Mouse (Mus musculus): ENCODE measurements around the gene Enpp5. TPM values are rescaled to one million over a fixed set of nuclear protein-coding genes. Genes with fewer than 3 reads are reported as not detected.

Gene Enpp5
- polyA plus RNA-seq, 1 experiment from 2014 or later = 25.3 TPM

- Histone ChIP-seq H3K4me1 (0 out of 2 replicates have a peak, but pooled peaks cover 6% of the 10 kb centered on the region), H3K9ac (no peak overlapping the region), H3K27ac (no peak overlapping the region), H3K9me3 (no peaks in the 10 kb centered on the region), H3K4me3 (no peak overlapping the region), H3K36me3 (no peaks in the 10 kb centered on the region), H3K27me3 (no peaks in the 10 kb centered on the region), H3K4me2 (no peak overlapping the region)
- no peak for ATAC-seq (ENCODE audit: borderline replicate concordance, extremely low read depth, low FRiP score, low TSS enrichment)
- 69% methylated on average over 9 of the region's 9 CpGs for WGBS
Observed at GRCm38 (mm10) chr17:44100906-44101305, 22.3 kb downstream of the Enpp5 start.

GRCm38 (mm10) chr17:44101961-44102360 lies 23.3 kb downstream of the Enpp5 start:
- Histone ChIP-seq H3K4me3 (no peak overlapping the region), H3K4me2 (no peak overlapping the region), H3K4me1 (0 out of 2 replicates have a peak, but pooled peaks cover 6% of the 10 kb centered on the region), H3K27me3 (no peaks in the 10 kb centered on the region), H3K9me3 (no peaks in the 10 kb centered on the region), H3K9ac (no peak overlapping the region), H3K27ac (no peak overlapping the region), H3K36me3 (no peaks in the 10 kb centered on the region)
- 91% methylated on average over 10 of the region's 10 CpGs for WGBS
- ATAC-seq (ENCODE audit: borderline replicate concordance, extremely low read depth, low FRiP score, low TSS enrichment) = no peak

DNA sequence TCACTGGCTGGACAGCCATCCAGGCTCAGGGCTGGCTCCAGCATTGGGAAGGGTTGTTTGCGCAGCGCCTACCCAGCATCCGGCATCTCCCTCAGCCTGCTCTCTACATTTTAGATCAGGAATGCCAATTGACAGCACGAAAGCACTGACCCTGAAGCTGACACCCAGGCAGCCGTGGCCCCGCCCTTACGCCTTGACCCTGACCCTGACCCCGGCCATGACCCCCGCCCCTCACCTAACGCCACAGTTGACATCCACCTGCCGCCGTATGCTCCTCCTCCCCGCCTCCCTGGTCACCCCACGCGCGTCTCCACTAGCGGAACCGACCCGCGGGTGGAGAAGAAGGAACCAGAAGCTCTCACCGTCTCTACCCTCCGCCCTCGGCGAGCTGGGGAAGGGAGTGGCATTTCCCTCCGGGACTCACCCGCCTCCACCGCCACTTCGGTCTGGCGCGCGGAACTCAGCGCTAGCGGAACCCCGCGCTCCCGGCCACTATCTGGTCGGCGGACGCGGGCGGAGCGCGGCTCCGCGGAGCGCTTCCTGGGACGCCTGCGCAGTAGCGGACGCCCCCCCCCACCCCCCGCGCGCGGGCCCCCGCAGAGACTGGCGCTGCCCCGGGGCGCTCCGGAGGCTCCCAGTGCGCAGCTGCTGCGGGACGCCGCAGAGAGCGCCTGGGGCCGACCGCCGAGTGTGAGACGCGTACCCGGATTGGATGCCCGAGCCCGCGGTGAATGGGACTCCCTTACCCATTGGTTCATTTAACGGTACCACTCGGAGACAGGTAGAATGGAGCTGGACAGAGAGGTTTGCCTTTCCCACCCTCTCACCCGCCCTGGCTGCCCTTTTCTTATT lies 26.9 kb downstream of the Enpp5 start, which contains the start of gene Enpp4:
Enpp4 (minus strand) TSS at position 523 of the 852 bp plus-strand sequence.
- WGBS = under 1% methylated on average over 73 of the region's 76 CpGs
- Histone ChIP-seq H3K36me3 (no peaks in the 10 kb centered on the region), H3K4me2 (peak within 1 kb of the TSS; percentile 96), H3K4me1 (0 out of 2 replicates have a peak, but pooled peaks cover 6% of the 10 kb centered on the region), H3K4me3 (peak within 1 kb of the TSS; percentile 80), H3K27me3 (no peaks in the 10 kb centered on the region), H3K27ac (peak within 1 kb of the TSS; percentile 55; the same call in 1 of the 2 replicates), H3K9ac (peak within 1 kb of the TSS; percentile 66), H3K9me3 (no peaks in the 10 kb centered on the region)
- peak; percentile 98 for ATAC-seq (ENCODE audit: borderline replicate concordance, extremely low read depth, low FRiP score, low TSS enrichment)

GRCm38 (mm10) chr17:44108331-44108730 lies 29.7 kb downstream of the Enpp5 start:
- WGBS = 71% methylated on average over 3 of the region's 3 CpGs
- H3K27me3 ChIP-seq = no peaks in the 10 kb centered on the region
- no peaks in the 10 kb centered on the region for H3K9me3 ChIP-seq
- H3K4me3 ChIP-seq = no peak overlapping the region
- no peaks in the 10 kb centered on the region for H3K36me3 ChIP-seq
- no peak for ATAC-seq (ENCODE audit: borderline replicate concordance, extremely low read depth, low FRiP score, low TSS enrichment)
- 0 out of 2 replicates have a peak, but pooled peaks cover 6% of the 10 kb centered on the region for H3K4me1 ChIP-seq
- H3K9ac ChIP-seq = no peak overlapping the region
- no peak overlapping the region for H3K27ac ChIP-seq
- no peak overlapping the region for H3K4me2 ChIP-seq

DNA sequence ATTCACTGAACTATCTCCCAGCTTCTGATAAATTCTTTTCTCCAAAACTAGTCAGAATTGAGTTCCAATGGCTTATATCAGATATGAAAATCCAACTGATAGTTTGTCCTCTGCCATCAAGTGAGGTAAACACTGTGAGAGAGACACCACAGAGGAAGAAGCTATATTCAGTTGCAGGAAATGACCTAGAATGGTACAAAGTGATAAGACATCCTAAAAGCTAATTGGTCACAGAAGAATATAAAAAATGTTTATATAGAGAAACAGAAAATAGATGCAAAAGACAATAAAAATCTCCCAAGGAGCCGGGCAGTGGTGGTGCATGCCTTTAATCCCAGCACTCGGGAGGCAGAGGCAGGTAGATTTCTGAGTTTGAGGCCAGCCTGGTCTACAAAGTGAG lies 38.0 kb downstream of the Enpp5 start:
- ATAC-seq (ENCODE audit: borderline replicate concordance, extremely low read depth, low FRiP score, low TSS enrichment) = no peak

DNA sequence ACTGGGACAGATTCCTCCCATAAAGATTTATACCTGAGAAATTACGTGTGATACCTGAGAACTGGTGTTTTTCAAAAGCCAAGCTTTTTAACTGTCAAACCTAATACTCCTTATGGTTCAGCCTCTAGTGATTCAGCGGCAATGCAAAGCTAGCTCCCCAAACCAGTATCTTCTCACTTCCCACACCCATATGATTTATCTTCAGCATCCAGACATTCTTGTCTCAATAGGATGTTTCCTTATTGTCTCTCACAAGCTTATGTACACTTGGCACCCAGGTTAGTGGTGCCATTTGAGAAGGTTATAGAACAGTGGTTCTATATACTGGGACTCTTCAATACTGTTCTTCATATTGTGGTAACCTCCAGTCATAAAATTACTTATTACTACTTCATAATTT lies 39.1 kb downstream of the Enpp5 start:
- Histone ChIP-seq H3K4me1 (peaks cover 8% of the 10 kb centered on the region; the same call in 1 of the 2 replicates), H3K4me3 (no peak overlapping the region), H3K27ac (no peak overlapping the region), H3K9ac (no peak overlapping the region), H3K4me2 (no peak overlapping the region), H3K9me3 (no peaks in the 10 kb centered on the region), H3K27me3 (no peaks in the 10 kb centered on the region), H3K36me3 (no peaks in the 10 kb centered on the region)
- 67% methylated on average over 2 of the region's 2 CpGs for WGBS
- no peak for ATAC-seq (ENCODE audit: borderline replicate concordance, extremely low read depth, low FRiP score, low TSS enrichment)

More for the DNA sequence above, 38.0 kb downstream of the Enpp5 start:
- WGBS = 62% methylated on average over 2 of the region's 2 CpGs
- H3K36me3 ChIP-seq = no peaks in the 10 kb centered on the region
- H3K4me3 ChIP-seq = no peak overlapping the region
- H3K27me3 ChIP-seq = no peaks in the 10 kb centered on the region
- no peaks in the 10 kb centered on the region for H3K9me3 ChIP-seq
- H3K4me2 ChIP-seq = no peak overlapping the region
- peaks cover 8% of the 10 kb centered on the region; the same call in 1 of the 2 replicates for H3K4me1 ChIP-seq
- H3K9ac ChIP-seq = no peak overlapping the region
- no peak overlapping the region for H3K27ac ChIP-seq

GRCm38 (mm10) chr17:44118231-44118630 lies 39.6 kb downstream of the Enpp5 start:
- H3K9me3 ChIP-seq = no peaks in the 10 kb centered on the region
- H3K27ac ChIP-seq = no peak overlapping the region
- no peaks in the 10 kb centered on the region for H3K36me3 ChIP-seq
- H3K9ac ChIP-seq = no peak overlapping the region
- ATAC-seq (ENCODE audit: borderline replicate concordance, extremely low read depth, low FRiP score, low TSS enrichment) = no peak
- H3K4me2 ChIP-seq = no peak overlapping the region
- WGBS = 66% methylated on average over 4 of the region's 4 CpGs
- H3K4me1 ChIP-seq = peaks cover 8% of the 10 kb centered on the region; the same call in 1 of the 2 replicates
- H3K27me3 ChIP-seq = no peaks in the 10 kb centered on the region
- H3K4me3 ChIP-seq = no peak overlapping the region

DNA sequence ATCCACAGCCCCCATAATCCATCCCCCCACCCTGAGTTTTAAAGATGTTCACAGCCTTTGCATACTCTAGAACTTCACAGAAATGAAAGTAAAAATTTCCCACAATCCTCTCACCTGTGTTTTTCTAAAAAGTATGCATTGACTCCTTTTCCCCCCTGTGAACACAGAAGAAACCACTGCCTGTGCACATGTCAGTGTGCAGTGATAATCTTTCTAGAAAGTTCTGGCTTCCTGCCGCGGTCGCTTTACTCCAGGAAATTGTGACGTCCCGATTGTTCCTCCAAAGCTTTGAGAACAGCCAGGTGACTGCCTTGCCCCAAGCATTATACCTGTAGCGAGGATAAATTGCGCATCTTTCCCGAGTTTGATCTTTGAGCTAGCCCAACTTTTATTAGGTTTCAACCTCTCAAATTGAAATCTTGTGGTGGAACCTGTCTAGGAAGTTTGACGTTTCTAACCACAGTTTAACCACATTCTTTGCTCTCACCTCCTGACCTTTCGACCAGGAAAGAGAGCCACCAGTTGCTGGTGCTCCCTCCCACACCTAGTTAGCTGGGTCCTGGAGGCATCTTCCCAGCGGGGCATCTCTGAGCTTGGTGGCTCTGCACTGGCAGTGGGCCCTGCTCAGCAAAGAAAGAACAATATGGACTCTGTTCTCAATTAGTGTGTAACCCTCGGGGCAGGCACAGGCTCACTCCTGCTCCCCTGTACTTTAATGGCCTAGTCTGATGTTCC lies 42.9 kb downstream of the Enpp5 start:
- peaks cover 8% of the 10 kb centered on the region; the same call in 1 of the 2 replicates for H3K4me1 ChIP-seq
- ATAC-seq (ENCODE audit: borderline replicate concordance, extremely low read depth, low FRiP score, low TSS enrichment) = no peak
- WGBS = 67% methylated on average over 12 of the region's 12 CpGs

DNA sequence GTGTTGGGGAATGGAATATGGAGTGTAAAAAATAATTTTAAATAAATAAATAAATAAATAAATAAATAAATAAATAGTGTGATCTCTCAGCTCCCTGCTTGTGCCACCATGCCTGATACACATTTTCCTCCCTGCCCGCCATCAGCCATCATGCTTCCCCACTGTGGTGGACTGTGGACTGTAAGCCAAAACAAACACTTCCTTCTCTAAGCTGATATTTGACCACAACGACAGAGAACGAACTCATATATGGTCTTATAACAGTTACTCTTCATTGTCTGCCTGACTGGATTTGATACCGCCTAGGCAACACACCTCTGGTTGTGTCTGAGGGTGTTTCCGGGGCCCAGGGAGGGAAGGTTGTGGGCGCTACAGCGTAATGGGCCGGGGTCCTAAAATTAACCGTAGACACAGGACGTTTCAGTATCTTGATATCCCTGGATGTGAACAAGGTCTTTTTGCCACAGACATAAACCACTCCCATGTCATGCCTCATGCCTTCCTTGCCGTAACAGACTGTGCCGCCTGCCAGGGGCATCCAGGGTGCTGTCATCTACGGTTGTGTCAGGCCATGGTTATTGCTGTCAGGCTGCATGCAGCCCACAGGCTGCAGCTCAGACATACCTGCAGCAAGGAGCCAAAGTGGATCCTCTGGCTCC lies 50.6 kb downstream of the Enpp5 start:
- H3K27me3 ChIP-seq = no peaks in the 10 kb centered on the region
- no peak for ATAC-seq (ENCODE audit: borderline replicate concordance, extremely low read depth, low FRiP score, low TSS enrichment)
- no peak overlapping the region for H3K27ac ChIP-seq
- no peaks in the 10 kb centered on the region for H3K4me1 ChIP-seq
- no peak overlapping the region for H3K4me3 ChIP-seq
- whole genome bisulfite sequencing = 76% methylated on average over 13 of the region's 13 CpGs
- no peak overlapping the region for H3K4me2 ChIP-seq
- no peaks in the 10 kb centered on the region for H3K36me3 ChIP-seq
- no peak overlapping the region for H3K9ac ChIP-seq
- H3K9me3 ChIP-seq = no peaks in the 10 kb centered on the region

More for the DNA sequence above, 42.9 kb downstream of the Enpp5 start:
- no peak overlapping the region for H3K27ac ChIP-seq
- H3K9ac ChIP-seq = no peak overlapping the region
- no peak overlapping the region for H3K4me3 ChIP-seq
- no peaks in the 10 kb centered on the region for H3K36me3 ChIP-seq
- H3K27me3 ChIP-seq = no peaks in the 10 kb centered on the region
- no peak overlapping the region for H3K4me2 ChIP-seq
- H3K9me3 ChIP-seq = no peaks in the 10 kb centered on the region

GRCm38 (mm10) chr17:44130429-44130828 lies 51.8 kb downstream of the Enpp5 start:
- ATAC-seq (ENCODE audit: borderline replicate concordance, extremely low read depth, low FRiP score, low TSS enrichment) = no peak
- Histone ChIP-seq H3K4me1 (0 out of 2 replicates have a peak, but pooled peaks cover 1% of the 10 kb centered on the region), H3K4me2 (no peak overlapping the region), H3K27ac (no peak overlapping the region), H3K9ac (no peak overlapping the region), H3K36me3 (no peaks in the 10 kb centered on the region), H3K27me3 (no peaks in the 10 kb centered on the region; the same call in 1 of the 2 replicates), H3K4me3 (no peak overlapping the region), H3K9me3 (no peaks in the 10 kb centered on the region)
- 10% methylated on average over 7 of the region's 7 CpGs for WGBS

GRCm38 (mm10) chr17:44134106-44134505 lies 55.5 kb downstream of the Enpp5 start:
- Histone ChIP-seq H3K36me3 (no peaks in the 10 kb centered on the region), H3K27ac (no peak overlapping the region), H3K9ac (no peak overlapping the region), H3K9me3 (no peaks in the 10 kb centered on the region), H3K4me2 (no peak overlapping the region), H3K27me3 (no peaks in the 10 kb centered on the region; the same call in 1 of the 2 replicates), H3K4me1 (0 out of 2 replicates have a peak, but pooled peaks cover 5% of the 10 kb centered on the region), H3K4me3 (no peak overlapping the region)
- no peak for ATAC-seq (ENCODE audit: borderline replicate concordance, extremely low read depth, low FRiP score, low TSS enrichment)
- 45% methylated on average over 6 of the region's 6 CpGs for WGBS
